Mouse (Mus musculus): Measurements from ENCODE around the gene Hmx1.

- TF ChIP-seq GATA1 (IDR thresholded peaks at IDR 0.05; ENCODE audit: low read length), result no peak
- no peak for TF ChIP-seq TAL1 (IDR thresholded peaks at IDR 0.05; ENCODE audit: low read length)
These were observed 51.6 kb downstream of the Hmx1 start for GRCm38 (mm10) chr5:35440459-35440858.
